Mouse (Mus musculus): ENCODE measurements around the gene Zfp526.

DNA sequence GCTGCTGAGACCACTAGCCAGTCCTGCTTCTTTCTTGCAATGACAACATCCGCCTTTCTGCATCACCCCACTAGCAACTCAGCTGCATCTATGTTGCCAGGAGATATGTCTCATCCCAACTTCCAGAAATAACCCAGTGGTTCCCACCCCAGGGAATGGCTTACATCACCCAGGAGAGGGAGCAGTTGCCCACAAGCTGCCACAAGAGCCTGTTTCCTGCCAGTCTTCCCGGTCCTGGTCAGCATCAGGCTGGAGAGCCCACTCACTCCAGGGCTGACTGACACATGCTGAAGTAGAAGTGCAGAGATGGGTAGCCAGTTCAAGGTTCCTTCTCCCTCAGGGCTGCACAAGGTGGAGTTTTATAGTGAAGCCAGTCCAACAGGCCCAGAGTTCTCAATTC, 19.8 kb downstream of the Zfp526 start:
- TF ChIP-seq CTCF (conservative IDR thresholded peaks at IDR 0.05 in 1 of 2, IDR thresholded peaks at IDR 0.05 in 1 of 2; ENCODE audit: low read depth in 2 of 2, low read length in 2 of 2) = peak in 1 of 2 experiments; percentile 24; a peak in 1 of 4 replicates
- TF ChIP-seq ZNF384 (IDR thresholded peaks at IDR 0.05; ENCODE audit: low read depth, low read length) = no peak
